Mouse (Mus musculus) layer of hippocampus, postnatal 14 days (tissue): ENCODE measurements around the gene Hspa12b. TPM values are rescaled to one million over a fixed set of nuclear protein-coding genes. Genes with fewer than 3 reads are reported as not detected.

Source experiments
- DNase-seq, 2 experiments: peaks; one replicate each; pipeline ENCODE4 v3.0.0; 2021 to 2022; ENCODE audit warnings: low spot score in 2 of 2, mixed read lengths in 1 of 2
- total RNA-seq, 2 experiments: library from RNA; stranded (reverse); gene quantifications; 2 replicates each; pipeline ENCODE4 v1.2.3; 2021

Gene Hspa12b
- total RNA-seq, 2 experiments from 2014 or later = 8.8 to 12.5 TPM

- DNase-seq = no peak
Measured at GRCm38 (mm10) chr2:131178828-131179245, 51.8 kb downstream of the Hspa12b start.

- DNase-seq = peak in 1 of 2 experiments; percentile 69
Measured at GRCm38 (mm10) chr2:131179246-131179886, 52.3 kb downstream of the Hspa12b start.

DNA sequence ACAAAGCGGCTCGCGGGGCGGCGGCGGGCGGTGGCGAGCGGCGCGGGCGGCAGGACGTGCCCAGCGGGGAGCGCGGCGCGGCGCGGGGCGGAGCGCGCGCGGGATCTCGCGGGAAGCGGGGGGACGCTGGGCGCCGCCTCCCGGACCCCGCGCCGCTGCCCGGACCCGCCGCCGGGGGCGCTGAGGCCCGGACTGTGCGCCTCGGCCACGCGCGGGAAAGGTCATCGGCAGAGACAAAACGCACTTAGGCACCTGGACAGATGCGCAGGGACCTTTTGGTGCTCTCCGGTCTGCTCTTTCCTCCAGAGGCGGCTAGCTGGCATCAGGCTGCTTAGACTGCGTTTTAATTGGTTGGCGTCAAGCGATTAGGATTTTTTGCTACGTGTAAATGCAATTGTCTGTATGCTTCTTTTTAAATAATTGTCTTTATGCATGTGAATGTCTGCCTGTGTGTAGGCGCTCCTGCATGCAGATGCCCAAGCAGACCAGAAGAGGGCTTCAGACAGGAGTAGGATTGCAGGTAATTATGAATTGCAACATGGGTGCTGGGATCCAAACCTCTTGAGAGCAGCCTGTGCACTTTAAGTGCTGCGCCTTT lies 53.0 kb downstream of the Hspa12b start, which contains the start of gene Cenpb:
Gene Cenpb (minus strand): TSS at position 78 of the 598 bp plus-strand sequence.
- peak; percentile 84 to 87 for DNase-seq

DNA sequence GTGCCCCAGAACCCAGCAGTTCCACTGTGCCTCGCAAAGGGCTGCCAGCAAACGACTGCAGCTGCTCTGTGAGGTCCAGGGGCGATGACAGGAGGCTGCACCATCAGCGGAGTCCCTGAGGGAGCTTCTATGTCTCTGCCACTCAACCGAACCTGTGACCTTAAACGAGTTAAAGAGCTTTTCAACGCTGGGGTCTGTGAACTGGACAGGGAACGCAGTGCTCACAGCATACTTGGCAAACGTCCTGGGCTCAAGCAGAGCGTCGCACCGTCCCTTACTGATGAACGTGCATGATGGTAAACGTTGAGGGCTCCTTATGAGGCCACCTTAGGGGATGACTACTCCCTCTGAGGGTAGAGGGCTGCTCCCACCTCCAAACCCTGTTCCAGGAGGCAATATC lies 59.3 kb downstream of the Hspa12b start:
- DNase-seq = no peak

- peak; percentile 54 to 73 for DNase-seq
Measured at GRCm38 (mm10) chr2:131186771-131187601, 59.9 kb downstream of the Hspa12b start, which contains the start of the genes Cdc25b and Spef1. Cdc25b (plus strand) TSS chr2:131186949. Spef1 (minus strand) TSS chr2:131187282.

- no peak for DNase-seq
Measured at GRCm38 (mm10) chr2:131187602-131187922, 60.5 kb downstream of the Hspa12b start.

DNA sequence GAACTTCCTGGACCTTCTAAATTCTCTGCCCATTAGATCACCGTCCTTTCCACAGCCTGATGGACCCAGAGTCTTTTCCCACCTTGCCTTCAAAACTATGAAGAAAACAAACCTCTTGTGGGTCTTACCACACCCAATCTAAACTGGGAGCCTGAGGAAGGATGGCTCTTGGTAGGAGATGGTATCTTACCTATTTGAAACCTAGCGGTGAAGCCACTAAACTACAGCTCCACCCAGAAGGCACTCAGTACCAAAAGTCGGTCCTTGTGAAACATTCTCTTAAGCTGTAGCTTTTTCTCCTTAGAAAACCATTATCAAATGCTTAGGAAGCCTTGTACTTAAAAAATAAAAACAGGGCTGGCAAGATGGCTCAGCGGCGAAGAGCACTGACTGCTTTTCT lies 61.2 kb downstream of the Hspa12b start:
- DNase-seq = no peak

DNA sequence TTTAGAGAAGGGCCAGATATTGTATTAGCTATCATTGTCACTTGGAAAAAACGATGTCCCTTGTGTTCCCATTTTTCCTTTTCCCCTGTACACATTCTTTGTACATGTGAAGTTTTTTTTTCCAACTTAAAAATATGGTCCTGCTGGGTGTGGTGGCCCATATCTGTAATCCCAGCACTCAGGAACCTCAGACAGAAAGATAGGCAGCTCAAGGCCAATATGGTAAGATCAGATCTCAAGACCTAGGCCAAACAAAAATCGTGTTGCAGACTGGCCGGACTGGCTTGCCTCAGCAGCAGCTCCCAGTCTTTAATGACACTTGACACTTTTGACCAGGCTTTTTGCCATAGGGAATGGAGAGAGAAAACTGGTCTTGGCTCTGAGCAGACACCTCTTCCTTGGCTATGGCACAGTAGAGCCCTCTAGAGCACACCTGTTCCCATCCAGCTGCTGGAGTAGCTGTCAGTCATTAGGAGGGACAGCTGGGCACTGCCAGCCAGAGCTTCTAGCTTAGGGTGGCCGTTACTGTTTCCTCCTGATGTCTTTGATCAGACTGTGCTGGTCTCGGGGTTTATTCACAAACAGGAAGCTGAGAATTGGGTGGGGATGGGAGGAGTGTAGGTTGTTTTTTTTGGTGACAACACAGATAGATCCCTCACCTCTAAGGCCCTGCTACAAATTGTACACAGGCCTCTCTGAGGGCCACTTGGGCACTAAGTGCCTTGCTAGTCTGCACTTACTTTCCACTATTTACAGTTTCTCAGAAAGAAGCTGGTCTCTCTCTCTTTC lies 62.6 kb downstream of the Hspa12b start:
- no peak for DNase-seq

DNA sequence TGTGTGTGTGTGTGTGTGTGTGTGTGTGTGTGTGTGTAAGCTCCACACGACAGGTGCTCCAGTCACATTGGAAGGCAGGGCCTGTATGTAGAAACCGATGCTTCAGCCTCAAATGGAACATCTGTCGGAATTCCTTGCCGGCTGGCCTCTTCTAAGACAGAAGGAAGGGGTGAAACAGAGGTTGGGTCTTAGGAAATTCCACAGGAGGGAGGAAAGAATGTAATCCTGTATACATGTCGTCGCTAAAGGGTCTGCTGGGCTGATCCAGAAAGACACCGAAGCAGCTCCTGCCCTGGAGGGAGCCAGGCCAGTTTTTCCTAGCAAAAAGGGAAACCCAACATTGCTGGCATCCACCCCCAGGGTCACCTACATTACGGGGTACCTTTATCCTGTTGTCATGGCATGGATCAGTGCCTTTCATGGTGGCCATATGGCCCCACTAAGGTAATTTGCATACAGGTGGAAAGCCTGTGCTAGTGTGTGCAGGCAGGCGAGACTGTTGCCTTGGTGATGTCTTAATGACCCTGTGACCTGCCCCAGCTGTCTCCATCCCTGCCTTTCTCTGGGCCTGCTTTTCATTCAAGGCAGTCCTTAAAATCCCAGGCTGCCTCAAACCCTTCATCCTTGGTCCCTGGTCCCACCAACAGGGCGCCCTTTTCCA lies 63.4 kb downstream of the Hspa12b start:
- DNase-seq = no peak

DNA sequence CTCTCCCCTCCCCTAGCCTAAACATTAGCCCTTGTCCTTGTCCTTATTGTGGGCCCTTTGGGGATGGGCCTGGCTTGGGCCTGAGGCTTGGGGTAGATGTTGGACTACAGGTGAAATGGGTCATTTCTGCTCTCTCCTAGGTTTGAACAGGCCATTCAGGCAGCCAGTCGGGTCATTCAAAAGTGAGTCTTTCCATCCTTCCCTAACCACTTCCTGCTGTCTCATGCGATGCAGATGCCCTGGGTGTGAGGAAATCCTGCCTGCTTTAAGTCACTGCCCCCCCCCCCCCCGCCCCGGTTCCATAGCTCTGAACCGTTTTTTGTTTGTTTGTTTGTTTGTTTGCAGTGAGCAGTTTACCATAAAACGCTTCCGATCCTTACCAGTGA lies 63.9 kb downstream of the Hspa12b start:
- DNase-seq = no peak

Other genes starting within 250 kb of the Hspa12b start
- gene 4930402H24Rik, start 220.9 kb upstream of the Hspa12b start, total RNA-seq = 10 to 100 TPM; 80.0 to 83.6 TPM
- gene Atrn, start 220.8 kb upstream of the Hspa12b start, total RNA-seq = 100 to 1,000 TPM; 117 to 122 TPM
- gene Gfra4, start 84.2 kb upstream of the Hspa12b start, total RNA-seq = 10 to 100 TPM; 52.8 to 56.6 TPM
- gene Adam33, start 63.5 kb upstream of the Hspa12b start, total RNA-seq = under 1 TPM; 0.50 to 0.67 TPM
- under 1 TPM; 0.55 to 0.57 TPM for gene Siglec1, start 40.5 kb upstream of the Hspa12b start, total RNA-seq
- not detected for gene Gm11037, start 6.2 kb downstream of the Hspa12b start, total RNA-seq
- 10 to 100 TPM; 64.5 to 64.6 TPM for gene 1700037H04Rik, start 32.8 kb downstream of the Hspa12b start, total RNA-seq
- 100 to 1,000 TPM; 102 to 109 TPM for gene Cenpb, start 52.8 kb downstream of the Hspa12b start, total RNA-seq
- gene Cdc25b, start 59.7 kb downstream of the Hspa12b start, total RNA-seq = 10 to 100 TPM; 17.3 to 20.8 TPM
- gene Spef1, start 60.0 kb downstream of the Hspa12b start, total RNA-seq = 10 to 100 TPM; 16.2 to 18.0 TPM
- gene Ap5s1, start 79.8 kb downstream of the Hspa12b start, total RNA-seq = 10 to 100 TPM; 25.4 to 26.2 TPM
- gene Mavs, start 106.8 kb downstream of the Hspa12b start, total RNA-seq = 1 to 10 TPM; 8.4 to 9.9 TPM
- gene Pank2, start 135.2 kb downstream of the Hspa12b start, total RNA-seq = 10 to 100 TPM; 58.3 to 60.1 TPM
- 10 to 100 TPM; 25.5 to 29.1 TPM for gene Rnf24, start 225.6 kb downstream of the Hspa12b start, total RNA-seq